Mouse (Mus musculus): ENCODE measurements around the gene Entpd1. TPM values are rescaled to one million over a fixed set of nuclear protein-coding genes. Genes with fewer than 3 reads are reported as not detected.

Entpd1 gene
- polyA plus RNA-seq, 1 experiment from 2014 or later = 18.6 TPM

DNA sequence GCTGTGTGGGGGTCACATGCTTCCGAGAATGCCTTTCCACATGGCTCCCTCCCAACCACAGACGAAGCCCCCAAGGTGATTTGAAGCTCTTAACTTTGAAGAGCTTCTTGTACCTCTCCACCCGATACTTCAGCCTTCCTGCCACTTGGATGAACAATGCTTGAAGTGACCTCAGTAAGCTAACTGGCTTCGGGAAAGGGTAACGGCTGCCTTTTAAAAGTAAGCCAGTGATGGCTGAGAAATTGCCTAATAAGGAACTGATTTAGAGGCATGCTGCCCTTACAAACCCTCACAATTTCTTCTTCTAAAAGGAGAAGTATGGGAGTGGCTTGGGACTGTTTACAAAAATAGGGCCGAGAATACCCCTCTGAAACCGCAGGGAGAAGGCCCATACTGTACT is 81.0 kb downstream of the Entpd1 start:
- Histone ChIP-seq H3K27me3 (ENCODE audit: control insufficient read depth, insufficient read depth, low read depth, low read length) (no peaks in the 10 kb centered on the region), H3K4me1 (replicated peaks; ENCODE audit: control insufficient read depth, insufficient read depth, low read length) (peaks cover 7% of the 10 kb centered on the region), H3K27ac (ENCODE audit: low read length) (no peak overlapping the region), H3K4me2 (ENCODE audit: low read depth, low read length) (no peak overlapping the region), H3K9me3 (ENCODE audit: control insufficient read depth, low read length) (no peaks in the 10 kb centered on the region), H3K9ac (ENCODE audit: low read length) (no peak overlapping the region), H3K4me3 (ENCODE audit: low read length) (no peak overlapping the region), H3K36me3 (ENCODE audit: control insufficient read depth, insufficient read depth, low read length) (no peaks in the 10 kb centered on the region)
- peak; percentile 89 for ATAC-seq (ENCODE audit: low read depth)
- 44% methylated on average over 7 of the region's 7 CpGs for WGBS

DNA sequence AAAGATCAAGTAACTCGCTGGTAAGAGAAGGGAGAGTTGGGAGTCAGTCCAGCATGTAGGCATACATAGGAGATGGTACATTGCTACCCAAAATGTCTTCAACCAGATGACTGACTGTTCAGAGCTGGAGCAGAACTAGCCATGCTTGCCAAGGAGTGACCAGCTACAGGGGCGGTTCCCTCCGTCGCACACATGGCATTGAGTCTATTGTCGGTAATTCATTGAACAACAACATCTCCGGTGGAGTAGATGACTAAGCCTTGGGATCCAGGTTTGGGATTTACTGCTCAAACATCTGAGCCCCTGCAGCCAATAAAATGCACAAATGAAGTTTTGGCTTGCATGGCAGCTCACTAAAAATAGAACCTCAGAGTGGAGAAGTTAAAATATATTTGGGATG is 84.0 kb downstream of the Entpd1 start:
- no peak overlapping the region for H3K4me2 ChIP-seq (ENCODE audit: low read depth, low read length)
- no peak overlapping the region for H3K4me3 ChIP-seq (ENCODE audit: low read length)
- 87% methylated on average over 6 of the region's 6 CpGs for WGBS
- H3K9ac ChIP-seq (ENCODE audit: low read length) = no peak overlapping the region
- peaks cover 7% of the 10 kb centered on the region for H3K4me1 ChIP-seq (replicated peaks; ENCODE audit: control insufficient read depth, insufficient read depth, low read length)
- H3K27ac ChIP-seq (ENCODE audit: low read length) = no peak overlapping the region
- H3K9me3 ChIP-seq (ENCODE audit: control insufficient read depth, low read length) = no peaks in the 10 kb centered on the region
- H3K36me3 ChIP-seq (ENCODE audit: control insufficient read depth, insufficient read depth, low read length) = no peaks in the 10 kb centered on the region
- no peaks in the 10 kb centered on the region for H3K27me3 ChIP-seq (ENCODE audit: control insufficient read depth, insufficient read depth, low read depth, low read length)
- no peak for ATAC-seq (ENCODE audit: low read depth)

DNA sequence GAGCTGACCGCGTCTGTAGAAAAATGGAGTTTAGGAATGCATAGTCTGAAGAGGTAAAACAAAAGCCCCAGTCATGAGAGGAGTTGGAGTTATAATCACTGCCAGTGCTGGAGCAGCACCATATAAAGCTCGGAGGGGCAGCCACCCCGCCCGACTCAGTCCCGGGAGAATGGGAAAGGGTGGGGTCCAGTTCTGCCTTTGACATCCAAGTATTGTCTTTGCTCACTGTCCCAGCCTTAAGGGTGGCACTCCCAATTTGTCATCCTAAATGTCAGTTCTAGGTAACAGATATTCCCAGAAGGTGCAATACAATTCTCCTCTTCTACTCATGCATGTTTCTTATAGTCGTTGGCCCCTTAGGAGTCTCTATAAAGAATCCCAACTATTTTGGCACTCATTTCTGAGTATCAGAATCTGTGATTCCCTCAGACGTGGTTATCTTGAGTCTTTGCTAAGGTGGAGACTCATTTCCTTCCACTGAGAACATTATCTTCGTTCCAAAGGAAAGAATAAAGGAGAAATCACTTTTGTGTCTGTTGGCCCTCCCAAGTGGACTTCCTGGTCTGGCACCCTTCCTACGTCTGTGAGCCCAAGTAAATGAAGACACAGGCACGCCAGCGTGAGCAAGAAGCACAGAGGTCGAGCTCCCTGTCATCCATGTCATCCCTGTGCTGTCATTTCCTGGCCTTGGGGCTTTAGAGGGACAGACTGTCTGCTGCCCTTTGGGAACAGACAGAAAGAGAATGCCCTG is 86.1 kb downstream of the Entpd1 start:
- peaks cover 3% of the 10 kb centered on the region; the same call in 1 of the 2 replicates for H3K4me1 ChIP-seq (replicated peaks; ENCODE audit: control insufficient read depth, insufficient read depth, low read length)
- no peaks in the 10 kb centered on the region for H3K27me3 ChIP-seq (ENCODE audit: control insufficient read depth, insufficient read depth, low read depth, low read length)
- WGBS = 48% methylated on average over 13 of the region's 13 CpGs
- ATAC-seq (ENCODE audit: low read depth) = peak; percentile 27; the same call in 1 of the 2 replicates
- H3K9ac ChIP-seq (ENCODE audit: low read length) = no peak overlapping the region
- no peaks in the 10 kb centered on the region for H3K36me3 ChIP-seq (ENCODE audit: control insufficient read depth, insufficient read depth, low read length)
- no peak overlapping the region for H3K27ac ChIP-seq (ENCODE audit: low read length)
- no peaks in the 10 kb centered on the region for H3K9me3 ChIP-seq (ENCODE audit: control insufficient read depth, low read length)
- no peak overlapping the region for H3K4me3 ChIP-seq (ENCODE audit: low read length)
- H3K4me2 ChIP-seq (ENCODE audit: low read depth, low read length) = no peak overlapping the region

DNA sequence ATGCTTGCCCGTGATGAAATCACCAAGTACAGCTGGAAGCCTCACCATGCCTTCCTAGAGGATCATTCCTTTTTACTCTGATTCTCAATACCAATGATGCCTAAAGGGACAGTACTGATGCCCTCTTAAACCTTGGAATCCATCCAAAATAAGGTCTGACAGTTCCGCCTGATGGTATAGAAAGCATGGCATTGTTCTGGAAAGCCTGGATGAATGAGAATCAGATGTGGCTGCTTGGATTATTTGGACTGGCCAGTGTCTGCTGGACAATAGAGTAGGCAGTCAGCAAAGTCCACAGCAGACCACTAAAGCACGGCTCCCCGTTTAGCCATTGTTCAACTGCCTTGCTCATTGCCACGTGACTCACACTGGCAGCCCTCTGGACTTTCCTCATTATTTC is 87.7 kb downstream of the Entpd1 start:
- Histone ChIP-seq H3K9ac (ENCODE audit: low read length) (no peak overlapping the region), H3K9me3 (ENCODE audit: control insufficient read depth, low read length) (no peaks in the 10 kb centered on the region), H3K27me3 (ENCODE audit: control insufficient read depth, insufficient read depth, low read depth, low read length) (no peaks in the 10 kb centered on the region), H3K4me3 (ENCODE audit: low read length) (no peak overlapping the region), H3K27ac (ENCODE audit: low read length) (no peak overlapping the region), H3K4me2 (ENCODE audit: low read depth, low read length) (no peak overlapping the region), H3K4me1 (replicated peaks; ENCODE audit: control insufficient read depth, insufficient read depth, low read length) (0 out of 2 replicates have a peak, but pooled peaks cover 2% of the 10 kb centered on the region), H3K36me3 (ENCODE audit: control insufficient read depth, insufficient read depth, low read length) (no peaks in the 10 kb centered on the region)
- 69% methylated on average over 5 of the region's 5 CpGs for WGBS
- ATAC-seq (ENCODE audit: low read depth) = no peak

DNA sequence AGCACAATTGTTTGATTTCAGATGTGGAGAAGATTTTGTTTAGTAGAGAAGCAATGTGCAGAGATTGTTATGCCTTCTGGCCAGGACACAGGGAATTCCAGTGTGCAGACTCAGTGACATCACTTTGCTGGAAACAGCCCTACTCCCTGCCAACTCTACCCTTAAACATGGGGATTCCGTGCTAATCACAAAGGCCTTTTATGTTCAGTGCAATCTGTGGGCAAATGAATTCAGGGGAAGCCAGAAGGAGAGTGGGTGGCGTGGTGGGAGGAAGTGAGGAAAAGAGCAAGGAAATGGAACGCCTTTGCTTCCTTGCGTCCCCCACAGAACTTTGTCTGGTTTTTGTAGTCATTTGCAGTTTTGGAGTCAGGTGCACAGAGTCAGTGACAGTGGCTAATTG is 90.2 kb downstream of the Entpd1 start:
- Histone ChIP-seq H3K4me2 (ENCODE audit: low read depth, low read length) (no peak overlapping the region), H3K36me3 (ENCODE audit: control insufficient read depth, insufficient read depth, low read length) (no peaks in the 10 kb centered on the region), H3K9me3 (ENCODE audit: control insufficient read depth, low read length) (no peaks in the 10 kb centered on the region), H3K9ac (ENCODE audit: low read length) (no peak overlapping the region), H3K27me3 (ENCODE audit: control insufficient read depth, insufficient read depth, low read depth, low read length) (no peaks in the 10 kb centered on the region), H3K4me1 (replicated peaks; ENCODE audit: control insufficient read depth, insufficient read depth, low read length) (0 out of 2 replicates have a peak, but pooled peaks cover 4% of the 10 kb centered on the region), H3K4me3 (ENCODE audit: low read length) (no peak overlapping the region), H3K27ac (ENCODE audit: low read length) (no peak overlapping the region)
- WGBS = 47% methylated on average over 4 of the region's 4 CpGs
- peak; percentile 52; the same call in 1 of the 2 replicates for ATAC-seq (ENCODE audit: low read depth)

DNA sequence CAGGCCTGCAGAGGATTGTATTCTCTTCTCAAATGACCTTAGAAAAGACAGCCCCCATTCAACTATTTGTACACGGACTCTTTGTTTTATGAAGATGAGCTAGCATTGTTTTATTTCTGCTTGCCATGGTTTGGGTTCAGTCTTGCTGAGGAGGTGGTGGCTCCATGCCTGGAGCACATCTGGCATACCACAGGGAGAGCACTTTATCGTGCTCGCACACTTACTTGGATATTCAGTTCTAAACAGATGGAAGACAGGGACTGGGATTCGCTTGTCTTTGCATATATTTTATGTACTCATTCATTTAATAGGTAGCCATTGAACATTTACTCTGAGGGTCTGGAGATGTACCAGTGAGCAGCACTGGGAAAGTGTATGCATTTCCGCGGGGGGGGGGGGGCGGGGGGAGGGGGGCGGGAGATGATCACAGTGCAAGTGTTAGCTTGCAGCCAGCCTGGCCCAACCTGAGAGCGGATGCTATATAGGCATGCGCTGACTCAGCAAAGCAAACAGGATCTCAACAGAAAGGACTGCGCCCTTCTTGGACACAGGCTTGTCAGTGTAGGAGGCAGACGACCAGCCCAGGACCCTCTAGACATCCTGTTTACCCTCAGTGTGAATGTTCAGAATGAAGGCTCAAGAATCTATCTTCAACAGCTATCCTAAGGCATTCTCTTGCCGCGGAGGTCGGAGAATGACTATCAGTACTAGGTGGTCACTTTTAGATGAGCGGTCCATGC is 100.9 kb downstream of the Entpd1 start:
- H3K27me3 ChIP-seq (ENCODE audit: control insufficient read depth, insufficient read depth, low read depth, low read length) = no peaks in the 10 kb centered on the region
- H3K27ac ChIP-seq (ENCODE audit: low read length) = no peak overlapping the region
- WGBS = 74% methylated on average over 14 of the region's 16 CpGs
- no peak overlapping the region for H3K4me3 ChIP-seq (ENCODE audit: low read length)
- H3K4me2 ChIP-seq (ENCODE audit: low read depth, low read length) = no peak overlapping the region
- no peak overlapping the region for H3K9ac ChIP-seq (ENCODE audit: low read length)
- H3K4me1 ChIP-seq (replicated peaks; ENCODE audit: control insufficient read depth, insufficient read depth, low read length) = peaks cover 6% of the 10 kb centered on the region
- H3K36me3 ChIP-seq (ENCODE audit: control insufficient read depth, insufficient read depth, low read length) = no peaks in the 10 kb centered on the region
- no peaks in the 10 kb centered on the region for H3K9me3 ChIP-seq (ENCODE audit: control insufficient read depth, low read length)
- ATAC-seq (ENCODE audit: low read depth) = no peak

DNA sequence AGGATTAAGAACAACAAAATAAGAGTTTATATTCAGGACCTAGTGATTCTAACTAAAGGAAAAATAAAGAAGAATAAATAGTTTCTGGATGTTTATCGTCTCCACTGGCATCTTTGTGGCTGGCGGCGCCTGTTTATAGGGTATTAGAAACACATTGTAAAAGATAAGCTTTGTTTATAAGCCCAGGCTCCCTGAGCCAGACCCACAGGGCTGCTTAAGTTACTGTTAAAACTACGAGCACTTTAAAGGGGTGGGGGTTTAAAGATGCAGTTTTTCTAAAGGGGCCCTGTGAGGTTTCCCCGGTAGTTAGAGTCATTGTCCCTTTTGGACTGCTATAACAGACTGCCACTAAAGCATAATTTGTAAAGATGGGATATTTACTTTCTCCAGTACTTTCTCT is 102.5 kb downstream of the Entpd1 start:
- Histone ChIP-seq H3K27me3 (ENCODE audit: control insufficient read depth, insufficient read depth, low read depth, low read length) (no peaks in the 10 kb centered on the region), H3K4me2 (ENCODE audit: low read depth, low read length) (no peak overlapping the region), H3K4me3 (ENCODE audit: low read length) (no peak overlapping the region), H3K9me3 (ENCODE audit: control insufficient read depth, low read length) (no peaks in the 10 kb centered on the region), H3K9ac (ENCODE audit: low read length) (no peak overlapping the region), H3K27ac (ENCODE audit: low read length) (no peak overlapping the region), H3K4me1 (replicated peaks; ENCODE audit: control insufficient read depth, insufficient read depth, low read length) (no peaks in the 10 kb centered on the region), H3K36me3 (ENCODE audit: control insufficient read depth, insufficient read depth, low read length) (no peaks in the 10 kb centered on the region)
- ATAC-seq (ENCODE audit: low read depth) = no peak
- WGBS = 37% methylated on average over 5 of the region's 5 CpGs

DNA sequence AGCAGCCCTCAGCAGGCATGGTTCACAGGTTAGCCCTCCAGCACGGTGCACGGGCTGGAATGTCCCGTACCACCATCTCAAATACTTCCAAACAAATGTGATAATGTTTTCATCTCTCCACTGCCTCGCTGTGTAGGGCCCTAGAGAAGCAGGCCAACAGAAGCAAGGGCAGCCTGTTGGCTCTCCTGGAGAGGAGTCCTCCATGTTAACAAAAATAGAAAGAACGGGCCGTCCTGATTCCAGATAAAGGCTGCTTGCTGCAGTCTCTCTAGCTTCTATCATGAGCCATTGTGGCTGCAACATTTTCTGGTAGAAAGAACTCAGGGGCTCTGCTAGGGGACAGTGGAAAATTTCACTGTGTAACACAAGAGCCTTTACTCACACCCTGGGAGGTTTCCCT is 104.8 kb downstream of the Entpd1 start:
- no peak overlapping the region for H3K9ac ChIP-seq (ENCODE audit: low read length)
- no peak overlapping the region for H3K4me2 ChIP-seq (ENCODE audit: low read depth, low read length)
- 51% methylated on average over 6 of the region's 6 CpGs for WGBS

DNA sequence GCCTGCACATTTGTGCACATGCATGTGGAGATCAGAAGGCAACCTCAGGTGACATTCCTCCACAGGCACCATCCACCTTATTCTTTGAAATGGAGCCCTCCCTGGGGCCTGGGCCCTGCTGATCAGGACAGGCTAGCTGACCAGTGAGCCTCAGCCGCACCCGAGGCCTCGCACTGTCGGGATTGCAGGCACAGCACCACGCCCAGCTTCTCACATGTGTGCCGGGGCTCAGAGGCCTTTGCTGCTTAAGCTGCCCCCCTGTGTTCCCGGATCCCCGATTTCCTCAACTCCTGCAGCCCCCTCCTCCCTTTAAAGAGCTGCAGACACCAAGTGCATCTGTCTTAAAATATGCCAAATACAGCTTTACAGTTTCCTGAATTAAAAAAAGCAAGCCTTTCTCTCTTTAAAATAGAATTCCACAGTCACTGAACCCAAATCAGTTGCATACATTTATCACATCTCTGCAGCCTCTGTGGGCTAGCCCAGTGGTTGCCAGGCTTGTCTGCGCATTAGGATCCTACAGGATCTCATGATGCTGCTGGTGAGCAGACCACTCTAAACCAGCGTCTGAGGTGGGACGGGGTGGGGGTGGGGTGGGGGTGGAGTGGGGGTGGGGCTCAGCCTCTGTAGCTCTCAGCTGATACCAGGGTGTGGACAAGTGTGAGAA is 107.4 kb downstream of the Entpd1 start:
- Histone ChIP-seq H3K9ac (ENCODE audit: low read length) (no peak overlapping the region), H3K27me3 (ENCODE audit: control insufficient read depth, insufficient read depth, low read depth, low read length) (no peaks in the 10 kb centered on the region), H3K27ac (ENCODE audit: low read length) (no peak overlapping the region), H3K36me3 (ENCODE audit: control insufficient read depth, insufficient read depth, low read length) (no peaks in the 10 kb centered on the region), H3K4me2 (ENCODE audit: low read depth, low read length) (no peak overlapping the region), H3K4me3 (ENCODE audit: low read length) (no peak overlapping the region), H3K4me1 (replicated peaks; ENCODE audit: control insufficient read depth, insufficient read depth, low read length) (no peaks in the 10 kb centered on the region), H3K9me3 (ENCODE audit: control insufficient read depth, low read length) (no peaks in the 10 kb centered on the region)
- 53% methylated on average over 11 of the region's 11 CpGs for WGBS
- no peak for ATAC-seq (ENCODE audit: low read depth)

More for the DNA sequence above, 104.8 kb downstream of the Entpd1 start:
- Histone ChIP-seq H3K27me3 (ENCODE audit: control insufficient read depth, insufficient read depth, low read depth, low read length) (no peaks in the 10 kb centered on the region), H3K36me3 (ENCODE audit: control insufficient read depth, insufficient read depth, low read length) (no peaks in the 10 kb centered on the region), H3K4me1 (replicated peaks; ENCODE audit: control insufficient read depth, insufficient read depth, low read length) (no peaks in the 10 kb centered on the region), H3K27ac (ENCODE audit: low read length) (no peak overlapping the region), H3K9me3 (ENCODE audit: control insufficient read depth, low read length) (no peaks in the 10 kb centered on the region), H3K4me3 (ENCODE audit: low read length) (no peak overlapping the region)
- no peak for ATAC-seq (ENCODE audit: low read depth)

Measured in lung, embryonic 16.5 days (tissue).